Mouse (Mus musculus): Measurements from ENCODE around the gene Cemip.

DNA sequence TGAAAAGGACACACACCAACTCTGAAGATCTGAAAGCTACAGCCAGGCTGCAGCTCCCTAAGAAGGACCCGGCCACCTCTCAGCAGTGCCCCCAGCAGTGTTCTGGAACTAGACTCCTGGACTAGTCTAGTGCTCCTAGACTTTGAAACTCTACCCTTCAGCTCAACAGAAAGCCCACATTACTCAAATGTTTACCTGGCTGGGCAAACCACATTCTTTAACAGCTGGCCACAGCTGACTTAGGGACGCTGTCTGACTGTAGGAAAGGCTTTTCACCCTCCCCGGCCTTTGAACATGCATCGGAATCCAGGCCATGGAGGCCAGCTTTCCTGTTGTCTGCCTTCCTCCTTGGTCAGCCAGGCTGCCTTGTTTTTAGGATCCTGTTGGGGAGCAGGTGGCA, 45.4 kb upstream of the Cemip start:
- no peak for TF ChIP-seq CTCF (IDR thresholded peaks at IDR 0.05; ENCODE audit: borderline replicate concordance, control insufficient read depth, extremely low read depth, insufficient read depth, low read length, poor library complexity)
- TF ChIP-seq POLR2A (IDR thresholded peaks at IDR 0.05; ENCODE audit: control insufficient read depth, extremely low read depth, insufficient read depth, low read length, poor library complexity) = no peak

Measured in thymus, adult 2 months (tissue).